Mouse (Mus musculus) frontal cortex, postnatal 36 days (tissue): Measurements from ENCODE around the gene Gpr85.

ENCODE experiments used
- DNase-seq, 2 experiments: peaks; one replicate each; pipeline ENCODE4 v3.0.0; 2022; ENCODE audit warnings: low spot score in 2 of 2

Gpr85 gene

DNA sequence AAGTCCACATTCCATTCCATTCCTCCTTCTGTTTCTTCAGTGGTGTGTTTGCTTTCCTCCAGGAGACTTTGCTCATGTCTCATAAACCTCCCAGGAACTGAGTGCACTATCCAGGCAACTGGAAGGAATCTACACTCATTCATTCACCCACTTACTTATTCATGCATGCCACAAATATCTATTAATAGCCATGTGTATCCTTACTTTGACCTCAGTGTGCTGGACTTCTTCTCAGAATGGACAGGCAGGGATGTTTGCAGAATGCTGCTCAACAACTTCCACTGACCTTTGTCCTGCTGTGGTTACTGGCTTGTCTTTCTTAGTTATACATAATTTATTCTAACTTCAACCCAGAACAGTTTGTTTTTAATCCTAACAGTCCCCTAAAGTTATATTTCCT lies 23.1 kb downstream of the Gpr85 start:
- DNase-seq: no peak

DNA sequence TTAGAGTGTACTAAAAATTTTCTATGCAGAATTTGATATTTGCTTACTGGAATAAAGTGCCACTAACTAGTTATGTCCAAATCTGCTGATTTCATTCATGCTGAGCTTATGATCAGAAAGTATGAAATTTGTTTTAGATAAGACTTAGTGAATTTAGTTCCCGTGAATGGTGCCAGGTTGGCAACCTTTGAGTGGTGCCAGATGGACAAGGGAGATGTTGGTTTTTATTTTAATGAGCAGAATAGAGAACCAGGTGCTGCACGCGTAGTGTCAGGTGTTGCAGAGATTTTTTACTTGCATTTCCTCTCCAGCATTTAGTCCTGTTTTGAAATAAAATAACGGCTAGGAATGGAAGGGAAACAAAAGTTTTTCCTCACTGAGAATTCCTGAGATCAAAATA lies 27.6 kb downstream of the Gpr85 start:
- DNase-seq: no peak

DNA sequence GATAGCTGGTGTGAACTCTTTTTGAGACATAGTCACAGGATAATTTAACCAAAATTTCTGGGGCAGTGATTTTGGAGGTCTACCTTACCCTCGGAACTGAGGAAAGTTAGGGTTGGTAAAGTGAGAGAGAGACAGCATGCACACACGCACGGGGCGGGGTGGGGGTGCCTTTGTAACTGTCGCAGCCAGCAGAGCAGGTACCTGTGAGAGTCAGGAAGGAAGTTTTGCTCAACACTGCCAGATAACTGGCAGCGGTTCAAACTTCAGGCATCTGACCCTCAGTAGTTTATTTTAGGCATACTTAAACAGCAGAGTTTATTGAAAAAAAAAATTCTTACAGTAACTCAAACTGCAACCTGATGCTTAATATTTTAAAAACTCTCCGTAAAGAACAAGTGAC lies 39.7 kb downstream of the Gpr85 start:
- no peak for DNase-seq

DNA sequence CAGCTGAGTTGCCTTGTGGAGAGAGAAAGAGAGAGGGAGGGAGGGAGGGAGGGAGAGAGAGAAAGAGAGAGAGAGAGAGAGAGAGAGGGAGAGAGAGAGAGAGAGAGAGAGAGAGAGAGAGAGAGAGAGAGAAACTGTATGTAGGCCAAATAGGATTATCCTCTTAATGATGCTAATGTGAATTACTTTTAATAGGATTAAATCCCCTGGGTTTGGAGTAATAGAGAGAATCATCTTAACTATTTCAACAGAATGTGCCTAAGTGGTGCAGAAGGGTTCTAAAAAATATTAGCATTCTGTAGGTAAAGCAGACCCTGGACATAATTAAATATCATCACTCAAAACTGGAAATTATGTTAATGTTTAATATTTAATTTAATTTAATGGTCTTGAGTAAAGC lies 42.4 kb downstream of the Gpr85 start:
- DNase-seq: no peak
